Mouse (Mus musculus) embryo, embryonic 10.5 days (tissue): ENCODE results near the gene Ppp3cb.
"Not testable (repeated sequence)": the region's sequence is repeated elsewhere in the genome, so short reads cannot be mapped to it uniquely, and the experiment has no call there.

ENCODE experiments used
- DNase-seq: peaks from one replicate; pipeline ENCODE4 v3.0.0-alpha.2; 2015; ENCODE audit warnings: low spot score

Gene Ppp3cb

DNA sequence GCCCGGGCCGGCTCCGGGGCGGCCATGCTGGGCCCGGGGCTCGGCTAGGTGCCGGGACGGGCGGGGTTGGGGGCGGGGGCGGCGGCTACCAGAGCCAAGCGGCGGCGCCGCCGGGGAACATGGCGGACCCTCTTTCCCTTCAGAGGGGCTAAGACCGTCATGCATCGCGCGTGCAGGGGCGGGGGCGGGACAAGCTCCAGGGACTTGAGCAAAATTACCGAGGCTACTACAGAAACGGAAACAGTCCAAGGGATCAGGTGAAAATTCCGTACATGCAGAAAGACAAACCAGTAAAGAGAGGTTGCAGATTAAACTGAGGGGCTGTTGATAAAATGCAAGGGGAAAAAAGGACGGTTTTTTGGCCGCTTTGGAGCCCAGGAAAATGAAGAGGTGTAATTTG lies at the start of gene Ppp3cb:
Gene Ppp3cb, minus strand, starts transcription at position 159 of the 400 bp plus-strand sequence.
- DNase-seq = peak; percentile 95

DNA sequence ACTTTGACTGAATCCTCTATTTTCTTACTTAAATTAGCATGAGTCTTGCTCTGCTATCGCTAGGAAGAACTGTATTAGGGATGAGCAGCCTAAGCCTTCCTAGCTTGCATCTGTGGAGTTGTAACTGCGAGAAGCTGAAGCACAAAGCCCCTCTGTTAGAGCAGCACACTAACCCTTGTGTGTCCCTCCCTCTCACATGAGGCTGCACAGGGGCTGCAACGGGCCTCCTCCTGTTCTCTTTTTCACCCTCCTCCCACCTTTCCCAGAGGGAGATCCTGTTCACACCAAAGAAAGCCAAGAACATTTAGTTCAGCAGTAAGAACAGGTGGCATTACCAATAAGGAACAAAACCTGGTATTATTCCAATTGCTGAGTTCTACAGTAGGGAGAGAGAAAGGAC lies 49.4 kb upstream of the Ppp3cb start:
- DNase-seq = peak; percentile 24

DNA sequence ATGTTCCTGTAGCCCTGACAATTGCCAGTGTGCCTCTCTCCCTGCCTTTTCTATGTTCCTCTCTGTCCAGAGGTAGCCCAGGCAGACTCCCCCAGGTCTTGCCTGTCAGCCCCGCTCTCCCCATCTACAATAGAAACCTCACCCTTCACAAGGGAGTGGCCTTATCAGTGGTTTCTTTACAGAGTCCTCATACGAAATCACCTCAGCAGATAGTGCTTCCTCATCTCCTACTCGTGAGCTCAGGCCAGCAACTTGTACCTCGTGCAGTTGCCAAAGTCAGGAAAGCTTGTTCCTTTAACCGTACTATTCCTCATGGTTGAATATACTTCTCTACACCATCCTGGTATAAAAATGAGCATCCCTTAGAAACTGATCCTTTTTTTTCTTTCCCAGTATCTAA lies 41.1 kb upstream of the Ppp3cb start:
- DNase-seq = no peak

DNA sequence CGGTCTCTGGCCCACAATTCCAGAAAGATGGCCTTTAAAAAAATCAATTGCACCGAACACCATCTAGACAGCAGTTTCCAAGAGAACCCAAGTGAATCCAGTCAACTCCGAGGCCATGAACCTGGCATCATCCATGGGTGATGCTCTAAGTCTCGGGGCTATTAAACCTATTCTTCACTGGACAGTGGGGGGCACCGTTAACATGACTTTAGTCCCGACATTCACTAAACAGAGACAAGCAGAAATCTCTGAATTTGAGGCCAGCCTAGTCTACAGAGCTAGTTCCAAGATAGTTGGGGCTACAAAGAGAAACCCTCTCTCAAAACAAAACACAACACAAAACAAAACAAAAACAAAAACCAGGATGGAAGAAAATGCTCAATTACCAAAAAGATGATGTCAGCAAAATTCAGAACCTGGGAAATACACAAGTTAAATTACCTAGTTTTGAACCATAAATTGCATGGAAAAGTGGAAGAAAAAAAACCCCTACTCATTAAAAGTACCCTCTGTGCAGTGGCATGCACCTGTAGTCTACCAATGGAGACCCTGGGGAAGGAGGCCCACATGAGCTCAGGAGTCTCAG lies 32.5 kb upstream of the Ppp3cb start:
- no peak for DNase-seq

DNA sequence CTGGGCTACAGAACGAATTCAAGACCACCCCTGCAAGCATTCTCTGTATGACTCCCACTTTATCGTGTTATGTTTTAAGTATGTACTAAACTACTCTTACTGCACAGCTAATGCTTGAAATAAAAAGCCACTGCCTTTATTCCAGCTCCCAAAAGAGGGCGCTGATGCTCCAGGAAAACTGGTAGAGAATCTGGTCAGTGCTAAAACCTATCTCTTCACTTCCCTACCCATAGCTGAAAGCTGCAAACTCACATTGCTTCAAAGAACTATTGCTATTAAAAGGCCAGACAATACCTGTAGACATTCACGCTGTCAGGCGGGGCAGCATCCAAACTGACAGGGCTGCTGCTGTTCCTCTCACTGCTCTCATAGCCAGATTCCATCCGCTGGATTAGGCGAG lies 29.8 kb upstream of the Ppp3cb start:
- DNase-seq = peak; percentile 85

DNA sequence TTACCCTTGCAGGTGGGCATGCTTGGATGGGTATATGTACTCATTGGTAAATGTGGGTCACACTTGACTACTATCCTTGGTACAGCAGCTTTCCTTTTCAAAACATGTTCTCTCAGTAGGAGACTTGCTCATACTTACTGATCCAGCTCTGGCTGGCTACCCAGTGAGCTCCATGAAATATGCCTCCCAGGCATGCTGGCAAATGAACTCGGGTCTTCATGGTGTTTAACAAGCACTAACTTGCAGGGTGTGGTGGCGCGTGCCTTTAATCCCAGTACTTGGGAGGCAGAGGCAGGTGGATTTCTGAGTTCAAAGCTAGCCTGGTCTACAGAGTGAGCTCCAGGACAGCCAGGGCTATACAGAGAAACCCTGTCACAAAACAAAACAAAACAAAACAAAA lies 26.8 kb upstream of the Ppp3cb start:
- not testable (repeated sequence) for DNase-seq

DNA sequence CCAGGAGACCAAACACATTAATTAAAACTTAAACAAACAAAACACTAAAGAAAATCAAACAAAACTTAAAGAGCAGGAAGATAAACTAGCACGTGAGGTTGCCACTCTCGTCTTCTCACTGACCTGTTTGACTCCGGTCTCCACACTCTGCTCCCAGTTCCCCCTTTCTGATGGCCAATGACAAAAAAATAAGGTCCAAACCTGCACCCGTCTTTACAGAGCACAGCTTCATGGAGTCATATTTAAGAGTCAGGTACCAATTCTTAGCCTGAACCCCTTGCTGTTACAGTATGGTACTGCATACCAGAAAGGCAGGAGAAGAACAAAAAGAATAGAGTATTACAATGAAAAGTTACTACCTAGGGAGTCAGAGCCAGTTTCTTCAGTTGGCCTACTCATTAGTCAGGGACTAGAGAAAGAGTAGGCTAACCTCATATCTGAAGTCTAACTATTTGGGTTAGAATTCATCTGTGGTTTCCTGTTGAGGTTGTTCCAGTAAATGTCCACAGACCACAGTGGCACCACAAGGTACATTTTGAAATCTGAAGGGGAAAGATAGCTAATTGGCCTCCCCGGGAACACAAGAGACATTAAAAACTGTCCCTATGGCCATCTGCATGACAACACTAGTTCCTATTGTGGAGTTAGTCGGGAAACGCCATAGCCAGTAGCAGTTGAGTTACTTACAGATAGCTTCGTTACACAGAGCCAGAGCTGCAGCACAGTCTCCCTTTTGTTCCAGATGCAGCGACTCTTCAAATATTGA lies 19.1 kb upstream of the Ppp3cb start:
- no peak for DNase-seq

DNA sequence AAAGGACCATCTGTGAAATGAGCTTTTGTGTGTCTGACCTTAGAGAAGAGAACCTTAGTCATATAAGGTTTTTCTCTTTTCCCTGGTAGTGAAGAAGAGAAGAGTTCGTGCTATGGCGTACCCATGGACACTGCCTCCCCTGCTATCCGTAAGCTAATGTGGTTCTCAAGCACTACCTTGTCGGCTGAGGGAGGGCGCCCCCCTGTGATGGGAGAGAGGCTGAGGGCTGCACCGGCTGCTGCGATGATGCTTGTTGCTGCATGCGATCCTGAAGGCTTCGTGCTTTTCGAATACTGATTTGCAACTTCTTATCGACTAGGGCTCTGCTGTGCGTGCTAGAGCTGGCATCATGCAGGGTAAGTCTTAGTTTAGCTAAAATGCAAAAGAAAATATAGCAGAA lies 18.3 kb upstream of the Ppp3cb start:
- DNase-seq = no peak

DNA sequence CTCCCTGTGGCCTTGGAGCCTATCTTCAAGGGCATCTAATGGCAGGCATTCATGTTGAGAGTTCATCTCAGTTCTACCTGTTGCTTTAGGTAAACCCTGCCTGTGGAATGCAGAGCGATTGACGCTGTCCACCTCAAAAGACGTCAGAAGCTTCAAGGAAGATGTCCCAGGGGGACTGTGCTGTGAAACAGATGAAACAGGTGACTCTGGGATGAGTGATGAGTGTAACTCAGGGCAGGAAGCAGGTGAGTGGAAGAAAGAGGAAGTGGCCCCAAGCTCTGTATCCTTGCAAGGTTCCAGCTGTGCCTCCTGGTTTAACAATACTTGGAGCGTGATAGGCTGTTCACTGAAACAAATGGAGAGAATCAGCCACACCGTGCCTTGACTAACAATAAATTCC lies 15.5 kb upstream of the Ppp3cb start:
- DNase-seq = no peak

DNA sequence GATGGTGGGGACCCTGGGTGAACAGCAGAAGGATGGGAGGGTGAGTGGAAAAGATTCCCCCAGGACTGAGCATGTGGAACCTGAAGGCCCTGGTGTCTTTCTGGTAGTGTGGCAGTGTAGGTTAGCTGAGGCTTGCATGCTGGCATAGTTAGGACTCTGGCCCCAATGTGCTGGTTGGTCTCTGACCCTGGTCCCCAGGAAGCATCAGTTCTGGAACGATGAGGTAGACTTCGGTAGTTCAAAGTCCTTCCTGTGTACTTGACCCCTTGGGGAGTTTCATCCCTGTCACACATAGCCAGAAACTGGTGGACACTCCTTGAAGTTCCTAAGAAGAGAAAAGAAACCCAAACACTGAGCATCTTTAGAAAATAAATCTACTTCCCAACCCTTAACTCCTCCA lies 3.8 kb upstream of the Ppp3cb start:
- no peak for DNase-seq

DNA sequence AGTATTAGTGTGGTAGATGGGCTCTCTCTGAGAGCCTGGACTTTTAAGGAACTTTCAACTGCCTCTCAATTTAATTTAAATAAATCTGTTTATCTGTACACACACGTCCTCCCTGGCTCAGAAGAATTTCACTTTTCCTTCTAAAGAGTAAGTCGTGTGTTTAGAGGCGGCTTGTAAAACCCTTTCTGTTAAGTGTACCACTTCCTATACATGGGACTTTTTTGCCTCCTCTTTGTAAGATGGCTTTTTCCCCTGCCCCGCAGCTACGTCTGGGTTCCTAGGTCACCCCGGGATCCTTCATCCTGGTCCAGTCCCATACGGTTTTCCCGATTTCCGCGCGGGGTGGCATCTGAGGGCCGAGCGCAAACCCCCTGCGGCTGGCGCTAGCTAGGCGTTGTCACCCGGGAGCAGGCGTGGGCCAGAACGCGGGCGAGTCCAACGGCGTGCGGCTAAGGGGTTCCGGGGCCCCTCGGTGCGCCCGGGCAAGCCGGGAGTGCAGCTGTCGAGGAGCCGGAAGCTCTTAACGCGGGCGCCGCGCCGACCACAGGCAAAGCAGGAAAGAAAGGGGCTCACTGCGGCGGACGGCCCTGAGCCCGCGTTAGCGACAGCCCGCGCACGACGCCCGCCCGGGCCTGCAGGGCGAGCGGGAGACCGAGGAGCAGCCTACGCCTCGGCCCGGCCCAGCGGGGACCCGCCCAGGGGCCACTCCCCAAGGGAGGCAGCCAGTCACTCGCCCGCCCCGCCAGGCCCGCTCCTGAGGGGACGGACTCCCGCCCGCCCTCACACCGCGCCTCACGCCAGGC lies 643 bp downstream of the Ppp3cb start:
- peak; percentile 82 for DNase-seq

DNA sequence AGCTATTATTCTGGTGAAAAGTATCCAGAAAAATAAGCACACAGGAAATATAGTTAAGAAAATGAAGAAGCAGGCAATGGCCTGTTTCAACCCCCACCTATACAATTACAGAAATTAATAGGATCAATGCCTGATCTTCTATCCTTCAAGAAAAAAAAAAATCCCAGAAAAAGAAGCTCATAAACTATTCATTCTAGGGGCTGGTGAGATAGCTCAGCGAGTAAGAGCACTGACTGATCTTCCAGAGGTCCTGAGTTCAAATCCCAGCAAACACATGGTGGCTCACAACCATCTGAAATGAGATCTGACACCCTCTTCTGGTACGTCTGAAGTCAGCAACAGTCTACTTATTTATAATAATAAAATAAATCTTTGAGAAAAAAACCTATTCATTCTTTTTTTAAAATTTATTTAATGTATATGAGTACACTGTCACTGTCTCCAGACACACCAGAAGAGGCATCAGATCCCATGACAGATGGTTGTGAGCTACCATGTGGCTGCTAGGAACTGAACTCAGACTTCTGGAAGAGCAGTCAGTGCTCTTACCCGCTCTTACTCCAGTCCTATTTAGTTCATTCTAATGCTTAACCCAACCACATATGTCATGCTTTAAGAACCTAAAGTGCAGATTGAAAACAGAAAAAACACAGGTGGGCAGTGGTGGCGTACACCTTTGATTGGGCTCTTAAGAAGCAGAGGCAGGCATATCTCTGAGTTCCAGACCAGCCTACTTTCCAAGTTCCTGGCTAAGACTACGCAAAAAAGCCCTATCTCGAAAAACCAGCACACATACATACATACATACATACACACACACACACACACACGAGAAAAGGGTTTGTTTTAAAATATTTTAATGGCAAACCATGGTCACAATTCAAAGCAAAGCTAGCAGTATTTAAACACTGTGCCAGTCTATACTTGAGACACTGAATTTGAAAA lies 1.6 kb downstream of the Ppp3cb start:
- peak; percentile 8 for DNase-seq

DNA sequence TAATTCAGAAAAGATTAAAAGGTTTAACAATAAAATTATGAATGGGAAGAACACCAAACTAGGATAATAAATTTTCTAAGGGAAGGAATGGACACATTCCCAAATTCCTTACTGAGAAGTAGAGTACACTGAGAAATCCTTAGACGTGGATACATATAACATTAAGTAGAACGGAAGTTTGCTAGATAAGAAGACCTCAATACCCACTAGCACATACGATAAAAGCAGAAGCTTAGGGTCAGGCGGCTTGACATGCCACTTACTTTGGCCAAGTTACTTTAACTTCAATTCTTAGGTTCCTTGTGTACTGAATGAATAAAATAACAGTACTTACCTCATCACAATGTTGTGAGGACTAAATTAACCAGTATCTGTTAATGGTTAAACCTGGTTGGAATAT lies 16.7 kb downstream of the Ppp3cb start:
- DNase-seq = no peak

DNA sequence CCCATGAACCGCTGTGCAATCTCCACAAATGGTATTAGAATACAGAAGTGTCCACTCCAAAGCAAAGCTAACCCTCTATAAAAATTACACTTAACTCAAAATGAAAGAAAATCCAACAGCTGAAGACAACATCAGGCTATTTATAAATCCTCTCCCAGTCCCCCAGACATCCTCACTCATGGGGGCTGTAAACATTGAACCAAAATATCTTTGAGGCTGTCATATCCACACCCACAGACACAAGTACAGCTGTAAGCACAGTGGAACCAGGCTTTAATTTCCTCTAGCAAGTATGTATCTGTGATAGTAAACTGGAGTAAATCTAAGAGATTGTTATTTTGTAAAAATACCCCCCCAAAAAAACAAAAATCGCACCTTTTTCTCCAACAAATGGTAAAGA lies 26.2 kb downstream of the Ppp3cb start:
- DNase-seq = no peak

DNA sequence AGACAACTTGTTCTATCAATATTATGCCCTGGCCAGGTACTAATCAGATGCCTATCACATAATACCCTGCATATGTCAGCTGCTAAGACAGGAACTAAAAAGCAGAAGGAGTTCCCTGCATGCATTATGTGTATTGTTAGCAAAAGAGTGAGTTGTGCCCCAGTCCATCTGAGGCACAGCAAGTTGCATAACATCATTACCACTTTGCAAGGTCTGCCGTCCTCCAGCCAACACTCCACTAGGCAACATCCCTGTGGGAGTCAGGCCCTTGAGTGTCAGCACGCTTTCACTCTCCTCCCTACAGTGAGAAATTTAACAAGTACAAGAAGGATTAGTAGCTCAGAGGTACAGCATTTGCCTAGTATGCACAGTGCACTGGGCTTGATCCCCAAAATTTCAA lies 37.9 kb downstream of the Ppp3cb start:
- DNase-seq = no peak

DNA sequence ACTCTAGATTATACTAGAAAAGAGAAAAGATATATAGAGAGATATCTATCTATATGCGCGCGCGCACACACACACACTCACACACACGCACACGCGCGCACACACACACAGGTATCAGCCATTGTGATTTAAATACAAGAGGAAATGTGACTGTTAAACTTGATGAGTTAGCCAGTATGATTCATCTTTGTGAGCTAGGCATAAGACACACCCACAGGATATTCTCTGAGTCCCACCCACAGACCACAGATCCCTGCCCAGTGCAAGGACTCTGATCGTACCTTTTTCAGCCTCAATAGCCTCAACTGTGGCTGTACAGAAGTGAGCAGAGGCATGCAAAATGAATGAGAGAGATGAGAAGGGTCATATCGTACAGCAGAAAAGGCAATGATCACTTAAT lies 43.4 kb downstream of the Ppp3cb start:
- no peak for DNase-seq

DNA sequence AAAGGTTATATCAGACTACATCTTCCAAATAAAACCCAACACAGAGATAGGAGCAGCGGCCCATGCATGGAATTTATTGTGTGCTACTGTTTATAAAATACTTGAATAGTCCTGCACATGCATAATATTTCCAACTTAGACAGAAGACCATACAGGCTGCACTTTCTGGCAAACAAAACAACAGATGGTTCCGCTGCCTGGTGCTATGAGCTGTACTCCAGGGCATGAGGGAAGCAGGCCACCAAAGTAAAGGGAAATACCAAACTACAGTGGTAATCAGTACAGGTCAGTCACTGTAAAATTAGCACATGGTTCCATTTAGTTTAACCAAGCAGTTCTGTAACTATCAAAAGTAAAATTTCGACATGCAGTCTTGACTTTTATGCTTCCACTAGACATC lies 46.4 kb downstream of the Ppp3cb start:
- DNase-seq = no peak

DNA sequence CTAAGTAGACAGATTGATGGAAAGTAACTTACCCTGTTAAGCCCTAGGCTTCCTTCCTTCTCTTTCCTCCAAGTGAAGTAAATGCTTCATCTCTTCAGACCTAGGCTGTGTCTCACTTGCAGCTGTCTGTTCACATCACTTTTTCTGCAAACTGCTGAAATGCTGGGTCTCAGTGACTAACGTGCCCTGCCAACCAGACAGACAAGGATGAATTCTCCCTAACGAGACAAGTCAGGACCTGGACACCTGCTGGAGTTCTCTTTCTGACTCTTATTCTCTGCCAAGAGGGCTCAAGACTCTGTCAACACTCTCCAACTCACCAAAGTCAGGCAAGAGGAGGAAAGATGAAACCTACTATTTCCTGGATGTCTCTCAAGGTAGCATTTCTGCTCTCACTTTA lies 49.8 kb downstream of the Ppp3cb start, which contains the start of gene Mss51:
Gene Mss51, minus strand, starts transcription at position 299 of the 400 bp plus-strand sequence.
- DNase-seq = no peak

DNA sequence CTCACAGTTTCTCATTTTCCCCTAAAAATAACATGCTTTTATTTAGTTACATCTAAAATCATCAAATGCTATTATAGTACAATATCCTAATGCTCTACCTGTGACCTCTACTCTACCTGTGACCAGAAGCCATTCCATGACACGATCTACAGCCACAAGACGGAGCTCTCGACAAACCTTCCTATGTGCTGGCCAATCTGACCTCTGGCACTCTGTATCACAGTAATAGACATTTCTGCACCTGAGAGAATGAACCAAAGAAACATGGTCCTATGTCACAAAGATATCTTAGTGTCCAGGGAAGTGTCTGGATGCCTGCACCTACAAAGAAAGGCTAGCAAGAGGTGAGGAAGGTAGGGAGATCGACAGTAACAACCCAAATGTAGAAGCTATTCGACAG lies 60.3 kb downstream of the Ppp3cb start:
- DNase-seq = no peak

DNA sequence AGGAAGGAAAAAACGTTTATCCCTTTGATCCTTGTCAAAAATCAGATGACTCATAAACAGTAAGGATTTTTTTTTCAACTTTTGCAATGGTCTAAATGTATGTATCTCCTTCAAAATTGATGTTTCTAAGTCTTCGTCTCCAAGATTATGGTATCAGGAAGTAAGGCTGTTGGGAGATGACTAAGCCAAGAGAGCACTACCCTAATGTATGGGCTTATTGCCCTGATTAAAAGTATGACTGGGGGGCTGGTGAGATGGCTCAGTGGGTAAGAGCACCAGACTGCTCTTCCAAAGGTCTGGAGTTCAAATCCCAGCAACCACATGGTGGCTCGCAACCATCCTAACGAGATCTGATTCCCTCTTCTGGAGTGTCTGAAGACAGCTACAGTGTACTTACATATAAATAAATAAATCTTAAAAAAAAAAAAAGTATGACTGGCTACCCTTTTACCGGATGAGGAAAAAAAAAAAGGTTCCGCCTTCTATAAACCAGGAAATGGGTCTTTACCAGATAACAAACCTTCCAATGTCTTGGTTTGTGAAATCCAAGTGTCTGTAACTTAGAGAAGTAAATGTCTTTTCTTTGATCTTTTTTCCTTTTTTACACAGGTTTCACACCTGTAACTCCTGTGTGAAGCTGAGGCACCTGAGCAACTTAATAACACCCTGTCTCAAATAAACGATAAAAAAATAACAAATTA lies 64.2 kb downstream of the Ppp3cb start:
- DNase-seq = no peak

DNA sequence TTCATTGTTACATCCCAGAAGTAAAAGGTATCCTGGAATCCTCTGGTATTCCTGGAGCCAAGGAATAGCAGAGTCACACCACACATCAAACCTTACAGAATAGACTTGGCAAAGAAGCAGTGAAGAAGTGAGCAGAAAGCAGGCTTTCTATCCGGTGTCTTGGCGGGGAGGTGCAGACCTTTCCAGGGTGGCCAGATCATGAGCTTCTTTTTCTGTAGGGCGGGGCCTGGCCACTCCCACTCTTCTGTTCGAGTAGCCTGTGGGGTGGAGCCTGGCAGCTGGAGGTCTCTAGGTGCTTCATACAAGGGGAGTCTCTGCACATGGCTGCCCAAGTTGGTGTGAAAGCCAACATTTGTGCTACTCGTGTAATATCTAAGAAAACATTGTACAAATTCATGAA lies 65.2 kb downstream of the Ppp3cb start:
- no peak for DNase-seq
